In genomic region chr3:27153701-27154209, GRCm38 (mm10) we compare ENCODE assay signal across 8 mouse cellular contexts. TPM values are rescaled to one million over a fixed set of nuclear protein-coding genes. Genes with fewer than 3 reads are reported as not detected.
DNase-seq lines count a peak whose midpoint lies in the region; ATAC-seq and TF ChIP-seq lines count a peak whose summit lies in the region.

Ect2 (minus strand) TSS chr3:27153878.

- ATAC-seq in common myeloid progenitor, adult 5-6 weeks (replicated peaks; ENCODE audit: low read depth, poor library complexity, severe bottlenecking) = peak; percentile 94
- ATAC-seq in hindbrain, postnatal 0 days = peak; percentile 100
- peak; percentile 99 for ATAC-seq in megakaryocyte, adult 5-6 weeks (ENCODE audit: poor library complexity, severe bottlenecking)

- no peaks in the 10 kb centered on the region for H3K36me3 ChIP-seq in hindbrain, postnatal 0 days (ENCODE audit: insufficient read depth, low read length)

- H3K4me1 ChIP-seq in hindbrain, postnatal 0 days (ENCODE audit: insufficient read depth, low read length) = no peaks in the 10 kb centered on the region; the same call in 1 of the 2 replicates

- peak; percentile 100 for DNase-seq in ZHBTc4 (ENCODE audit: low read depth, low spot score)
- peak; percentile 99 for DNase-seq in gastrocnemius, adult 2 months
- peak; percentile 100 for DNase-seq in hindbrain, postnatal 0 days (ENCODE audit: low spot score)
- DNase-seq in left cerebral cortex, adult 2 months (ENCODE audit: extremely low spot score in 1 of 2, low spot score in 2 of 2) = peak; percentile 99
- DNase-seq in right cerebral cortex, adult 2 months (ENCODE audit: low spot score in 2 of 2) = peak; percentile 100
- peak; percentile 99 for DNase-seq in urinary bladder, postnatal 14 days (ENCODE audit: low spot score)

- intact Hi-C loops in gastrocnemius, adult 2 months (cut with DNase I) = no loop called here
- intact Hi-C loops in left cerebral cortex, adult 2 months (cut with DNase I) = no loop called here

- peak within 1 kb of the TSS; percentile 88 for H3K4me3 ChIP-seq in gastrocnemius, adult 2 months
- peak within 1 kb of the TSS; percentile 89 for H3K4me3 ChIP-seq in hindbrain, postnatal 0 days (ENCODE audit: low read length)
- peak within 1 kb of the TSS; percentile 63 for H3K4me3 ChIP-seq in left cerebral cortex, adult 2 months

- H3K27me3 ChIP-seq in hindbrain, postnatal 0 days (ENCODE audit: insufficient read depth, low read length) = no peaks in the 10 kb centered on the region

- under 1% methylated on average over 37 of the region's 37 CpGs for WGBS in hindbrain, postnatal 0 days

- H3K9me3 ChIP-seq in hindbrain, postnatal 0 days (ENCODE audit: low read length) = no peaks in the 10 kb centered on the region

- H3K27ac ChIP-seq in gastrocnemius, adult 2 months = peak within 1 kb of the TSS; percentile 82
- no peak within 1 kb of the TSS; the same call in 1 of the 2 replicates for H3K27ac ChIP-seq in hindbrain, postnatal 0 days
- H3K27ac ChIP-seq in left cerebral cortex, adult 2 months = peak within 1 kb of the TSS; percentile 48

- peak within 1 kb of the TSS; percentile 97 for H3K4me2 ChIP-seq in hindbrain, postnatal 0 days (ENCODE audit: low read depth, low read length)

- peak within 1 kb of the TSS; percentile 61 for H3K9ac ChIP-seq in hindbrain, postnatal 0 days (replicated peaks; ENCODE audit: low read length)

- TF ChIP-seq CTCF in gastrocnemius, adult 2 months (IDR thresholded peaks at IDR 0.05) = no peak
- TF ChIP-seq CTCF in hindbrain, postnatal 0 days (IDR thresholded peaks at IDR 0.05; ENCODE audit: low read depth) = peak; percentile 26
- TF ChIP-seq CTCF in left cerebral cortex, adult 2 months (IDR thresholded peaks at IDR 0.05) = peak; percentile 0; the same call in 1 of the 2 replicates

RNA-seq across cellular contexts. Expression of gene Ect2, which starts in this region (rescaled TPM):
- 46.3 and 65.1 TPM in 2 replicates for total RNA-seq in common myeloid progenitor, adult 5-6 weeks (2017)
- under 1 TPM; 0.18 to 0.36 TPM for total RNA-seq in gastrocnemius, adult 2 months (2021)
- total RNA-seq in hindbrain, postnatal 0 days (2014; rRNA removed) = 10.0 and 10.6 TPM in 2 replicates
- polyA plus RNA-seq in hindbrain, postnatal 0 days (2015; fragmentation: Nextera tagmentation; extraction: Ambion mirVana) = 6.3 and 7.8 TPM in 2 replicates
- total RNA-seq in left cerebral cortex, adult 2 months (2021) = 1 to 10 TPM in 1 of 2 experiments, under 1 TPM in 1; 0.79 to 1.4 TPM
- 57.2 and 60.8 TPM in 2 replicates for total RNA-seq in megakaryocyte, adult 5-6 weeks (2015)
- 62.2 and 65.7 TPM in 2 replicates for total RNA-seq in megakaryocyte, adult 5-6 weeks (2017)

Comparison
In these comparisons a context has a peak if more than half of its experiments do, and no peak if none do; other contexts are left out.
1. Peak in DNase-seq, H3K4me3 ChIP-seq and H3K27ac ChIP-seq in gastrocnemius, adult 2 months; RNA of the gene not detected or under 1 TPM.